Mouse (Mus musculus) hematopoietic stem cell, adult 5-6 weeks (primary cell): ENCODE measurements around the gene Nr0b2. TPM values are rescaled to one million over a fixed set of nuclear protein-coding genes. Genes with fewer than 3 reads are reported as not detected.
"Not testable (repeated sequence)": the region's sequence is repeated elsewhere in the genome, so short reads cannot be mapped to it uniquely, and the experiment has no call there.

ENCODE experiments used
- ATAC-seq, 2 experiments: fragments of 125-278 bp in 1 of 2; replicated peaks in 1 of 2; 2 replicates each; pipeline ENCODE4 v1.8.0; 2016 to 2017; ENCODE audit warnings: inconsistent platforms in 2 of 2, mild to moderate bottlenecking in 2 of 2, moderate number of reproducible peaks in 2 of 2, low read depth in 1 of 2, moderate TSS enrichment in 1 of 2; ENCODE audit not compliant: low FRiP score in 2 of 2, poor library complexity in 2 of 2, severe bottlenecking in 2 of 2, insufficient read depth in 1 of 2, low TSS enrichment in 1 of 2
- total RNA-seq: library from RNA; stranded (forward); fragments of 172-1452, 232-1000 nt; gene quantifications from 2 replicates; pipeline ENCODE4 v1.2.3, GENCODE M21; 2017

The Nr0b2 gene
- not detected in 2 replicates for total RNA-seq

DNA sequence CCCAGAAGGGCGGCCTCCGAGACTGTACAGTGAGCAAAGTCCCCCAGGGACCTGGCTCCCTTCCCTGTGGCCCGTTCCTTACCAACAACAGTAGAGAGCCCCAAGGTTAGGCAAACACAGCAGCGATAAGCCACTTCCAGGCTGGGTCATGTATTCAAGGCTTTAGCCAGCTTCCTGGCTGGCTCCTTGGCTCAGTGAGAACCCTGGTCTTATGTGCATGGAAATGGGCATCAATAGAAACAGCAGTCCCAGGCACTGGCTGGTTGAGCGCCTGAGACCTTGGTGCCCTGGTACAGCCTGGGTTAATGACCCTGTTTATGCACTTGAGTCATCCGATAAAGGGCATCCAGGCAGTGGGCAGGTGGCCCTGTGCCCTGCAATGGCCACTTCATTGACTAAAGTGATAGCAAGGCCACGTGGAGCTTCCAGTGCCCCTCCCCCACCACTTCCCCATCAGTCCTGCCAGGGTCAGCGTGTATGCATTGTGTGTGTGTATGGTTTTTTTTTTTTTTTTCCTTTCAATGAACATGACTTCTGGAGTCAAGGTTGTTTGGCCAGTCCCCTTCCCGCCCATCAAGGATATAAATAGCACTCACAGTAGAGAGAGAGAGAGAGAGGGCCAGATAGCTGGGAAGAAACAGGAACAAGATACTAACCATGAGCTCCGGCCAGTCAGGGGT lies at the start of gene Nr0b2:
Gene Nr0b2 (plus strand): TSS at position 609 of the 680 bp plus-strand sequence.
- peak; percentile 37 to 47 for ATAC-seq

GRCm38 (mm10) chr4:133504300-133504699 lies 48.9 kb upstream of the Nr0b2 start:
- ATAC-seq = no peak

DNA sequence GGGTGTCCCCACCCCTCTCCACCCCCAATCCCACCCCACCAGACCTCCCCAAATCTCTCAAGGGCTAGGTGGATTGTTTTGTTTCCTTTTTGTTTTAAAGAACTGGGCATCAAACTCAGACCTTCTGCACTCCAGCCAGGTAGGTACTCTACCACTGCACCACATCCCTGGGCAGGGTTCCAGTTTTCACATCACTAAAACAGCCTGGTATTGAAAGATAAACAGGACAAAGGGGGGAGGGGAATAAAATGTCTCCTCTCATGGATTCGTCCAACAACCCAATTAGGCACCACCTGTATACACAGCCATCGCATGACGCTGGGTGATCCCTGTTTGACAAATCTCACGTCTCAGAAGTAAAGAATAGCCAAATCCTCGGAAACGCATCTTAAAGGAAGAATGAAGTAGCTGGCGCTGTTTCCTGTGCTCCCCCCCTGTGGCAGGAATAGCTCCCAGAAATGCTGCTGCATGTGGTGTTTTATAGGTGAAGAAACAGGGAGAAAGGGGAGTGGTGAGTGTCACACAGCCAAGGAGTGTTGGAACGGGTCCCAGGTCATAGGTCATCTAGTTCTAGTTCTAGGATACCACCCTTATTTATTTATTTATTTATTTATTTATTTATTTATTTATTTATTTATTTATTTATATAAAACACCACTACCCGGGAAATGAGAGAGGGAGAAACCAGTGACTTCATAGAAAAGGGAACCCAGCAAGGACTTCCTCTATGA lies 48.3 kb upstream of the Nr0b2 start:
- ATAC-seq = no peak

DNA sequence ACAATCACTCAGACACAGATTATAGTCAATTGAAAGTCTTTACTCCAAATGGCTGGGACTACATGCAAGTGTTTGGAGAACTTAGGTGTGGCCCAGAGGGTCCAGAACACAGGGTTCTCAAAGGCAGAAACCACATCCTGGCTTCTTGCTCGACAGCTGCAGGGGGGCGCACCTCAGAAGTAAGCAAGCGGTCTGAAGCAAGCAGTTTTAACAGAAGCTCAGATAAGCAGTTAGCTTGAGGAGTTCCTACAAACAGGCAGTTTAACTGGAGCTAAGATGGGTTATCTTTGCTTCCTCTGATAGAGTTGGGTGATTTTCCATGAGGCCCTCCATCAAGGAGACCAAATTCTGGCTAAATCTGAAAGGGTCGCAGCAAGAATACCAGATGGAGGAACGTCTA lies 46.6 kb upstream of the Nr0b2 start:
- 0 out of 4 replicates have a peak, but pooled peaks of 1 of the 2 experiments have one; percentile 18 for ATAC-seq

DNA sequence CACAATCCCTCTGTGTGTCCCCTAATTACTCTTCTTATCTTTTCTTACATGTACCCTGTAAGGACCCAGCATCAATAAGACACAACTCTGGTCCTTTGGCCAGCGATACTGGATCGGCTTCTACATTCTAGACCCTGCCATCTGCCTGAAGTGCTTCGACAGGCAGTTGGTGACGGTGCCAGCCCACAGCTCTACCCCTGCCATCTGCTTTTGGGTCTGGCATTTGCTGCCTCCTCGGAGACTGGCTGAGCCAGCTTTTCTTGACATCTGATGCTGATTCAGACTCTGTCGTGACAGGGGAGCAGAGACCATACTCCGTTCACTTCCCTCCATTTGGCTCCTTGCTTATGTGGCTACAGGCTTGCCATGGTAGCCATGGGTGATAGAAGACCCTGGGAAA lies 44.2 kb upstream of the Nr0b2 start:
- ATAC-seq = no peak

- ATAC-seq = no peak
Measured at GRCm38 (mm10) chr4:133511050-133511449, 42.1 kb upstream of the Nr0b2 start.

GRCm38 (mm10) chr4:133512511-133512910 lies 40.7 kb upstream of the Nr0b2 start:
- ATAC-seq = not testable (repeated sequence)

DNA sequence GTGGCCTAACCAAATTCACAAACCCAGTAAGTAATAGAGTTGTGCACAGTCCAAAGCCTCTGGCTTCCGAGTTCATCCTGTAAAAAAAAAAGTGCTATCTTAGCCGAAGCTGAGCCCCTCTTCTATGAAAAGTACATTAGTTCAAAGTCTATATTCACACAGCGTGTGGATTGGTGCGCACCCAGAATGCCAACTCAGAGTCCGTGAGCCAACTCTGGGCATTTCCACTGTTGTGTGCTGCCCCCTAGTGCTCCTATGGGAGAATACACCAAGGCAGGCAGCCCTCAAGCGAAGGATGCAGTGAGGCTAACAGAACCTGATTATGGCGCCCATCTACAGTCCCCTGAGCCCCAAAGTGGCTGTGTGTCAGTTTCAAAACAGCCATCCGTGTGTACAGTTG lies 40.2 kb upstream of the Nr0b2 start:
- ATAC-seq = peak; percentile 81 to 95

GRCm38 (mm10) chr4:133518601-133519368 lies 34.4 kb upstream of the Nr0b2 start, which contains the start of gene Kdf1:
Gene Kdf1 (plus strand): TSS chr4:133518963.
- no peak for ATAC-seq

- ATAC-seq = no peak
Measured at GRCm38 (mm10) chr4:133519369-133519665, 33.9 kb upstream of the Nr0b2 start.

DNA sequence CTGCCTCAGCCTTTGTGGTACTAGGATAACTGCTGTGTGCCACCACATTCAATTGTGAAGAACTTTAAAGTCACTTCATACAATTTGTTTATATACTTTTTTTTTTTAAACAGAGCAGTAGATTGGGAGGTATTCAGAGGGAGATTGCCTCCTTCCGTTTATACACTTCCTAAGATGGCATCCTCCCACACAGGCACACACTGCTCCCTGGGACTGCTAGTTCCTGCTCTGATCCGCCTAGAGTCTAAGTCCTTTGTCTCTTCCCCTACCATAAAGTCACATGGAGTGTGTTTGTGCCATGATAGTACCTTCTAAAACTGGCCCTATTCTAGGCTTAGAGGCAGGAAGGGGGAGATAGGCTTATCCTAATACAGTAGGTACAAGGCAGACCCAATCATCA lies 31.7 kb upstream of the Nr0b2 start:
- no peak for ATAC-seq

DNA sequence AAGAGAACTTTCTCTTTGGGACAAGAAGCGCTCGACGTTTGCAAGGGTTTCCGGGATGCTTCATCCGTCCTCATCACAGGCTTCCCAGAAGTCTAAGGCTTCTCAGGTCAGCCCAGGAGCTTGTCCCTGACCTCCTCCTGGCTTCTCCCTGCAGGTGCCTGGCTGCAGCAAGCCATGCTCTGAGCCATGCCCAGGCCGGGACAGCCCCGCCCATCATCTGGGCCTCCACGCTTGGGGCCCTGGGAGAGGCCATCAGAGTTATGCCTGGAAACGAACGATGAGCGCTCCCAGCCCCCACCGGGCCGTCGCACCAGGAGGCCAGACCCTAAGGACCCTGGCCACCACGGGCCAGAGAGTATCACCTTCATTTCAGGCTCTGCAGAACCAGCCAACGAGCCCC lies 25.4 kb upstream of the Nr0b2 start:
- no peak for ATAC-seq

DNA sequence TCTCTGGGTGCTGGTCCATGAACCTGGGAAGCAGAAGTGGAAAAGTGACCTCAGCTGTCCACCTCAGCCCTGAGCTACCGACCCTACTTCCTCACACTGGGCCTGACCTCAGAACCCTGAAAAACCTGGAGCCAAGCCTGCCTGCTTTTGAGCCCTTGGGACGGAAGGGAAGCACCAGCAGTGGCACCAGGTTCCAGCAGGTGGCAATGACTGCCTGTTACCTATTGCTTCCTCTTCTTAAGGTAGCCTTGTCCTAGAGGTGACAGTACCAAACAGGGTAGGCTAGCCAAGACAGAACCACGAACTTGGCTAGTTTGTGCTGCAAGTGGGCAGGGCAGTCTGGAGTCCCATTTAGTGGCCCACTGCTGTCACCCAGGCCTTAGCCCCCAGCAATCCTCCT lies 20.4 kb upstream of the Nr0b2 start:
- ATAC-seq = no peak

DNA sequence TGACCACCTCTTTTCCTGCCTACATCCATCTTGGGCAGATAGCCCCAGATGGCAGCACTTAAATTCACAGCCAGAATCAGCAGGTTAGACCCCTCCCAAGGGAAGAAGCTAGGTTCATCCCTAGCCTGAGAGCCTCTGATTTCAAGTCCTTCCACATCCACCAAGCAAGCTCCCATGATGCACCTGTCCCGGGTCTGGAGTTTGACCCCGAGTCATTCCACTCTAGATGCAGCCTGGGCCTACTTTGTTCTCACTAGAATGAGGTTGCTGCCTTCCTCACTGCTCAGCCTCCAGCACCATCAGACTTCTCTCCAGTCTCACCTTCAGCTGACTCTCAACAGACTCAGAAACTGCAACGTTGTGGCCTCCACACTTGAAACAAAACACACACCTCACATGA lies 17.1 kb upstream of the Nr0b2 start:
- no peak for ATAC-seq

GRCm38 (mm10) chr4:133536652-133537051 lies 16.5 kb upstream of the Nr0b2 start:
- no peak for ATAC-seq

- peak; percentile 97 to 99 for ATAC-seq
Measured at GRCm38 (mm10) chr4:133545272-133546231, 7.6 kb upstream of the Nr0b2 start, which contains the start of gene Nudc. Gene Nudc (minus strand): TSS chr4:133545996.

DNA sequence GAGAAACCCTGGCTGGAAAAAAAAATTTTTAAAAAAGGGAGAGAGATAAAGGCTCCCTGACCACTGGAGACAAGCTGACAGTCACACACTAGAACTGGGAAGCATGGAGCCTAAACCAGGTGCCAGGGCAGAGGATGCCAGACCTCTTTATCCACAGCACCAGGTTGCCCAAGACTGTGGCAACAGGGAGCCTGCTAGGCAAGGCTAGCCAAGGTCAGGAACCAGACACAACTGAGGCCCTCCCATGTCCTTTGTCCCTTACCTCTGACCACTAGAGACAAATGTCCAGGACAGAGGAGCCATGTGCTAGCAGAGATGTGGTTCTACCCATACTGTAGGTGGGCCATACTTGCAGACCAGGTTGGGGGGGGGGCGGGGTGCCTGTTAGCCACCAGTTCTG lies 1.1 kb upstream of the Nr0b2 start:
- ATAC-seq = no peak
